Mouse (Mus musculus): ENCODE results near the gene Lrrc29. TPM values are rescaled to one million over a fixed set of nuclear protein-coding genes. Genes with fewer than 3 reads are reported as not detected.

Gene Lrrc29
- polyA plus RNA-seq, 1 experiment = 4.6 TPM

DNA sequence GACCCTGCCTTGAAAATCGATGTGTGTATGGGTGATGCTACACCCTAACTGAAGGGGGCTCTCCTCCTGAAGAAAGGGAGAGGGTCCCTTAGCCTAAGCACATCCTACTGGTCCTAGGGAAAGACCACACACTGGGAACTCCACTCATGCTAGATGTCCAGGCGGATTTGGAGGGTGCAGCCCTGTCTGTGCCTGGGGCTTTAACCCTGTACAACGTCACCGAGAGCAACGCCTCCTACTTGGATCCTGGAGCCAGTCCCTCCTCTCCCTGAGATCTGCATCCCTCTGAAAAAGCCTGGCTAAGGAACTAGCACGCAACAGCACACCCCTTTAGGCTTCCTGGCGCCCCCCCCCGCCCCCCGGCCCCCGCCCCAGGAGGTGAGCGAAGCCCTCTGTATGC, 50.7 kb downstream of the Lrrc29 start:
- WGBS = 14% methylated on average over 11 of the region's 11 CpGs
- DNase-seq (ENCODE audit: low read depth, low spot score) = no peak

DNA sequence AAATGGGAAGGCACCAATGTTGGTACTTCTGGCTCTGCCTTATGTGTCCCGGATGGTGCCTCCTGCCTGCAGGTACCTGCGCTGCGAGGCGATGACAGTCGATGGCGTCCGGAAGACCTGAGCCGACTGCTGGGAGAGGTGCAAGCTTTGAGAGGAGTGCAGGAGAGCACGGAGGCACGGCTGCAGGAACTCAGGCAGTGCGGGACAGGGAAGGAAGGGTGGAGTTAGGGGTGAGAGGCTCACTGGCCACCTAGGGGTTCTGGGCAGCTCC, 55.2 kb downstream of the Lrrc29 start:
- no peak for DNase-seq (ENCODE audit: low read depth, low spot score)
- WGBS = 34% methylated on average over 11 of the region's 11 CpGs

DNA sequence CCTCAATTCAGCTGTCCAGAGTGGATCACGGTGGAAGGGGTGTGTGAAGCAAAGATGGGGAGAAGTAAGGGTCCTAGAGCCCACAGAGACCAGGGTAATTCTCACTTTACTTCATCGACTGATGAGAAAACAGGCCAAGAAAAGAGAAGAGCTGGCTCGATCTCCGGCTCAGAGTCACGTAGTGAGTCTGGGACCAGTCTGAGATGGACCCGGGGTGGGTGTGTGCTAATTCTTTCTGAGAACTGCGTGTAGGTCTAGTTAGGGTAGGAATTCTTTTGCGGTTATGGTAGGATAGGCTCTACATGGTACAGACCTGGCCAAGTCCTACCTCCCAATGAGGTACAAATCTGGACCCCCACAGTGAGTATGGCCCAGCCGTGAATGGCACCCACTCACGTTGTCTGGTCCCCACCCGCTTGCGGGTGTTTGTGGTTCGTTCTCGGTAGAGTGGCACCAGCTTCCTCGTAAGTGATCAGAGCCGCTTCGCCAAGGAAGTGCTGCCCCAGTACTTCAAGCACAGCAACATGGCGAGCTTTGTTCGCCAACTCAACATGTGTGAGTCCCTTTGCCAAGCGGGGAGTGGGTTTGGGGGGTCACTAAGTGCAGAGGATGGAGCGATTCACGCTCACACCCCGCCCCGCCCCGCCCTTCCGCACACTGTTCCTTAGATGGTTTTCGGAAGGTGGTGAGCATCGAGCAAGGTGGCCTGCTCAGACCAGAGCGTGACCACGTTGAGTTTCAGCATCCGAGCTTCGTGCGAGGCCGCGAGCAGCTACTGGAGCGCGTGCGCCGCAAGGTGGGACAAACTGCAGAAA, 55.8 kb downstream of the Lrrc29 start:
- DNase-seq (ENCODE audit: low read depth, low spot score) = no peak
- WGBS = 26% methylated on average over 39 of the region's 39 CpGs

DNA sequence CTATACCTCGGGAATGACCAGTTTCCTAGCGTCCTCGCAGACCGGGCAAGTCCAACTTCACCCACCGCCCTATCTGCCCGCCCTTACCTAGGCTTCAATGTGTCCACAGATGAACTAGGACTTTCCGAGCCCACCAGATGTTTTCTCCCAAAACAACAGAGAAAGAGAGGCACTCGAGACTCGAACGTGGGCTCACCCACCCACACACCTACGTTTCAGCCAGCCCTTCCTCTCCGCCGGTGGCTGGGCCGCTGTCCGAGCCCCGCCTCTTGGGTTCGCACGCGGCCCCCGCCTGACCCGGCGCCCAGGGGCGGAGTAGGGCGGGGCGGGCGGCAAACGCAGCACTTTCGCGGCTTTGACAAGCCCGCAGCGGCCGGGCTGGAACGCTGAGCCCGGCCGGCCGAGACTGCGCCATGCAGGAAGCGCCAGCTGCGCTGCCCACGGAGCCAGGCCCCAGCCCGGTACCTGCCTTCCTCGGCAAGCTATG, 56.6 kb downstream of the Lrrc29 start, which contains the start of gene Hsf4:
Gene Hsf4 (plus strand): TSS at position 341 of the 487 bp plus-strand sequence.
- WGBS = 4% methylated on average over 42 of the region's 42 CpGs
- no peak for DNase-seq (ENCODE audit: low read depth, low spot score)

DNA sequence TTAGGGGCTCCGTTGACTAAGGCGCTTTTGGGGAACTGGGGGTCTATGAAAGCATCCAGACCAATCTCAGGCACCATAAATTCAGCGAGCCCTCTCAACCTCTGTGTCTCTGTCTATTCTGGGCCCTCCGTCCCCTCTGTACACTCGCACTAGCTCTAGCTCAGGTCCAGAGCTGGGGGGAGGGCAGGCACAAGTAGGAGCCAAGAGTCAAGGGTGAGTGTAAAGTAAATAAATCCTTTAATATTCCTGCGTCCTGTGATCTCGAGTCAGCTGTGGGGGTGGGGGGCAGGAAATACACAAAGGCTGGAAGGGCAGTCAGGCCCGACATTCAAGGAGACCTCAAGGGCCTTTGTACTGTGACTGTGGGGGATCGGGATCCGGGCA, 57.0 kb downstream of the Lrrc29 start:
- no peak for DNase-seq (ENCODE audit: low read depth, low spot score)
- 45% methylated on average over 10 of the region's 10 CpGs for WGBS

DNA sequence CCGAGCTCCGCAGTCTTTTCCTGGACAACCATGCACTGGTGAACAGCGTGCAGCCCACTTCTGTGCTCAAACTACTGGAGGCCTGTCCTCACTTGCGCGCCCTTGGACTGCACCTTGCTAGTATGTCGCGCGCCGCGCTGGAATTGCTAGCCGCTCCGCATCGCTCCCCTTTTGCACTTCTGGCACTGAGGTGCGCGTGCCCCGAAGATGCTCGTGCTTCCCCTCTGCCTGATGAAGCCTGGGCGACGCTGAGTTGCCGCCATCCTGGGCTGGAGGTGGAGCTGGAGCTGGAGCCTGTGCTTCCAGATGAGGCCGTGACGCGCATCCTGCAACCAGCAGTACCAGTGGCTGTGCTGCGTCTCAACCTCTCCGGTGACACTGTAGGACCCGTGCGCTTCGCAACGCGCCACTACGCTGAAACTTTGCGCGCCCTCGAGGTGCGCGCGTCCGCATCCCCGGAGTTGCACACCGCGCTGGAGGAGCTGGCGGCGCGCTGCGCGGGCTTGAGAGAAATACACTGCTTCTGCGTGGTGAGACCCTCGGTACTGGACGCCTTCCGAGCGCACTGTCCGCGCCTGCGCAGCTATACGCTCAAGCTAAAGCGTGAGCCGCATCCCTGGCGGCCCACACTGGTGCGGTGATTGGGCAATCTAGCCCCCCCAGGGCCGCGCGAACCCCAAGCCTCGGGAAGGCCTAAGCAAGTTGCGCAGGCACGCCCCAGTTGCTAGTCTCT, 57.6 kb downstream of the Lrrc29 start:
- 78% methylated on average over 65 of the region's 65 CpGs for WGBS
- no peak for DNase-seq (ENCODE audit: low read depth, low spot score)

DNA sequence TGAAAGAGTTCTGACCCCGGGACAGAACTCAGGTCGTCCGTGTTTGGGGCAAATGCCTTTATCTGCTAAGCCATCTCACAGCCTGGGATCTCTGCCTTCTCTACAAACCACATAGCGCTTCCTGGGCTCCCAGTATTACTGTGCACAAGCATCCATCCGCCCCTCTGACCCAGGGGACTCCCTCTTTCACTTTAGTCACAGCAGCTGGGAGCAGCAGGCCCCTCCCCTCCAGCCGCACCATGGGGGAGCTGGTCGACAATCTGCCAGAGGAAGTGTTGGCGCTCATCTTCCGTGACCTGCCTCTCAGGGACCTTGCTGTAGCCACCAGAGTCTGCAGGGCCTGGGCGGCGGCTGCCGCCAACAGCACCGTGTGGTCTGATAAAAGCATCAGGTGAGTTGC, 59.3 kb downstream of the Lrrc29 start:
- WGBS = 81% methylated on average over 13 of the region's 13 CpGs
- no peak for DNase-seq (ENCODE audit: low read depth, low spot score)

DNA sequence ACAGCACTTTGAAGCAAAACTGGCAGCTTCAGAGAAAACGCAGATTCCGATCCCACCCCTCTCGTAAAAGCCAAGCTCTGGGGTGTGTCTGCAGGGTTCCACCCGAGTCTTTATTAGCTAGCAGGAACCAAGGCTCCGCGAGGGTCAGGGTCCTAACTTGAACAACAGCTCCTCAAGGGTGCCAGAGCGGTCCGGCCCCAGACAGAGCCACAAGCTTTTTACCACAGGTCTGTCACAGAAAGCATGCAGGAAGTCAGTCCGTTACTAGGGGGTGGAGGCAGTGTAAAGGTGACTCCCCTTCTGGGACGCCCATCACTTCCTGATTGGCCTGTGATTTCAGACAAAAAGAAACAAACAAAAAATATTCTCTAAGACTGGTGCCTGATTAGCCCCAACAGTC, 61.0 kb downstream of the Lrrc29 start:
- whole genome bisulfite sequencing = 2% methylated on average over 10 of the region's 10 CpGs
- DNase-seq (ENCODE audit: low read depth, low spot score) = no peak

DNA sequence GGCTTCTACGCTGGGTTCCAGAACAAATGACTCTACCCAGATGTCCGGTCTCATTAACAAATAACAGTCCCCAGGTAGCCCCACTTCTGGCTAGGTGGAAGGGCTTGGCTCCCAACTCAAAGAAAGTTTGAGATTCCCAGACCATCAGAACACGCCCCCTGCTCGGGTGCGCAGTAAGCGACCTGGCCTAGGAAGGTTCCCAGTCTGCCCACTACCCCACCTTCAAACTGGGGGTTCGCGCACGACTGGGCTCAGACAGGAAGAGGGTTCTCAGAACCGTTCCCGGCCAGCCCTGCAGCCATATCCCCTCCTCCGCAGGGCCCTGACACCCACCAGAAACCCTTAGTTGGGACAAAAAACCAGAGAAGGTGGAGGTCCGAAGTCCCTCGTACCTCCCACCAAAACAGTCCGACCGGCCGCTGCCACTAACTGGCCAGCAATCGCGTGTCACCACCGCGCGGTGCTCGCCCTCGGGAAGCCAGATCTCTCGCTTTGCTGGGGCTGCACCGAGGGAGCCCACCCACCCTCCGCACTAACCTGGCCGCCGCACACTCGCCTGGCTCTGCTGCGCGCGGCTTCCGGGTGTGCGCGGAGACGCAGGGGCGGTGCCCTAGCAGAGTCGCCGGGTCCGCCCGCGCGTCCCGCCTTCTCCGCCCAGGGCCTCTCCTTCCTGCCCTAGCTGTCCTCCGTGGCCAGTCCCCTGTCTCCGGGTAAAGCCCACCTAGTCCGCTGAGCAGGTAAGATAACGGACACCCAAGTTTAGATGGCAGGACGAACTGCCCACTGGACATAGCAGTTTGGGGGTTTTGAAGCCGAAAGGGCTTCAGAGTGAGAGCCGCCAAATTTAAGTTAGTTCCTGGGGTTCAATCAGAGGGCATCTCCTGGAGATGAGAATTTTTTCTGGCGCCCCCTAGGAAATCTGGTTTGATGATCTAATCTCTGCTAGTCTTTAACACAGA, 61.8 kb downstream of the Lrrc29 start, which contains the start of the genes Tradd and Fbxl8:
Gene Tradd (minus strand): TSS at position 586 of the 959 bp plus-strand sequence.
Gene Fbxl8 (plus strand): TSS at position 625 of the 959 bp plus-strand sequence.
- no peak for DNase-seq (ENCODE audit: low read depth, low spot score)
- under 1% methylated on average over 54 of the region's 54 CpGs for WGBS

DNA sequence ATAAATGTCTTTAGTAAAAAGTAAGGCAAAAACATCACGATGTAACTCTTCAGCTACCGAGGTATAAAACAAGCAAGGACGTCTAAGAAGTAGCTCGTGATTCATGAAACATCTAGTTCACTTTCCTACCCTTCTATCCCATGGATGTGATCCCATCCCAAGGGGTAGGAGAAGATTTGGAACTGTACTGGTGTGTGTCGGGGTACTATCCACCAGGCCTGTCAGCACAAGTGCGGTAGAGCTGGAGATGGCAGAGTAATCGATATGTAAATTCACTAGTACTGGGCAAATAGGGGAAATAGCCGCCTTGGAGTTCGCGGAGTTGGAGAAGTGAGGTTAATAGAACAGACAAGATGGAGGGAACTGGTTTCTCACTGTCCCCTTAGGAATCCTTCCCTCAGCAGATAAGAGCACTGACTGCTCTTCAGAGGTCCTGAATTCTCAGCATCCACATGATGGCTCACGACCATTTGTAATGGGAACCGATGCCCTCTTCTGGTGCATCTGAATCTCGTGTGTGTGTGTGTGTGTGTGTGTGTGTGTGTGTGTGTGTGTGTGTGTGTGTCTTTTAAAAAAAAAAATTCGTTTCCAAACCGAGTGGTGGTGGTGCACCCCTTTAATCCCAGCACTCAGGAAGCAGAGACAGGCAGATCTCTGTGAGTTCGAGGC, 62.7 kb downstream of the Lrrc29 start:
- WGBS = 27% methylated on average over 16 of the region's 16 CpGs
- DNase-seq (ENCODE audit: low read depth, low spot score) = no peak

Other genes starting within 250 kb of the Lrrc29 start
- not detected in 2 replicates for gene Ces3b, start 242.5 kb downstream of the Lrrc29 start, polyA plus RNA-seq (2012; rRNA removed)
- gene Ces4a, start 194.5 kb downstream of the Lrrc29 start, polyA plus RNA-seq (2012; rRNA removed) = not detected in 2 replicates
- gene Cbfb, start 155.6 kb downstream of the Lrrc29 start, polyA plus RNA-seq (2012; rRNA removed) = 7.0 and 8.1 TPM in 2 replicates
- 13.0 and 14.5 TPM in 2 replicates for gene D230025D16Rik, start 101.1 kb downstream of the Lrrc29 start, polyA plus RNA-seq (2012; rRNA removed)
- gene B3gnt9, start 71.1 kb downstream of the Lrrc29 start, polyA plus RNA-seq (2012; rRNA removed) = 4.9 and 6.2 TPM in 2 replicates
- 57.4 and 64.0 TPM in 2 replicates for gene Tradd, start 61.7 kb downstream of the Lrrc29 start, polyA plus RNA-seq (2012; rRNA removed)
- gene Fbxl8, start 61.6 kb downstream of the Lrrc29 start, polyA plus RNA-seq (2012; rRNA removed) = 16.3 and 16.9 TPM in 2 replicates
- gene Hsf4, start 56.5 kb downstream of the Lrrc29 start, polyA plus RNA-seq (2012; rRNA removed) = 0.74 and 1.2 TPM in 2 replicates
- gene Nol3, start 50.1 kb downstream of the Lrrc29 start, polyA plus RNA-seq (2012; rRNA removed) = 0.82 and 0.88 TPM in 2 replicates
- 1.7 and 2.0 TPM in 2 replicates for gene 4931428F04Rik, start 36.4 kb downstream of the Lrrc29 start, polyA plus RNA-seq (2012; rRNA removed)
- gene Exoc3l, start 30.2 kb downstream of the Lrrc29 start, polyA plus RNA-seq (2012; rRNA removed) = 1.6 and 2.5 TPM in 2 replicates
- gene E2f4, start 28.6 kb downstream of the Lrrc29 start, polyA plus RNA-seq (2012; rRNA removed) = 147 and 149 TPM in 2 replicates
- 65.9 and 82.0 TPM in 2 replicates for gene Elmo3, start 20.7 kb downstream of the Lrrc29 start, polyA plus RNA-seq (2012; rRNA removed)
- 120 and 134 TPM in 2 replicates for gene Tmem208, start 76 bp upstream of the Lrrc29 start, polyA plus RNA-seq (2012; rRNA removed)
- 20.1 and 28.9 TPM in 2 replicates for gene Fhod1, start 21.7 kb upstream of the Lrrc29 start, polyA plus RNA-seq (2012; rRNA removed)
- 2.7 and 4.0 TPM in 2 replicates for gene Slc9a5, start 22.6 kb upstream of the Lrrc29 start, polyA plus RNA-seq (2012; rRNA removed)
- 0.52 and 0.73 TPM in 2 replicates for gene Plekhg4, start 47.0 kb upstream of the Lrrc29 start, polyA plus RNA-seq (2012; rRNA removed)
- 0.07 TPM in 1 of 2 replicates, not detected in the other for gene Kctd19, start 87.2 kb upstream of the Lrrc29 start, polyA plus RNA-seq (2012; rRNA removed)
- gene Lrrc36, start 87.3 kb upstream of the Lrrc29 start, polyA plus RNA-seq (2012; rRNA removed) = 0.12 and 0.25 TPM in 2 replicates
- gene Tppp3, start 145.2 kb upstream of the Lrrc29 start, polyA plus RNA-seq (2012; rRNA removed) = 73.9 and 101 TPM in 2 replicates
- gene Zdhhc1, start 170.6 kb upstream of the Lrrc29 start, polyA plus RNA-seq (2012; rRNA removed) = 15.0 and 16.3 TPM in 2 replicates
- 19.6 and 50.5 TPM in 2 replicates for gene Hsd11b2, start 192.5 kb upstream of the Lrrc29 start, polyA plus RNA-seq (2012; rRNA removed)
- 103 and 110 TPM in 2 replicates for gene Atp6v0d1, start 239.8 kb upstream of the Lrrc29 start, polyA plus RNA-seq (2012; rRNA removed)

Data from large intestine, adult 2 months (tissue).